Mouse (Mus musculus) liver, adult 2 months (tissue): ENCODE measurements at regions not wholly inside any gene's neighbourhood (a gene's known extent, or its start where the extent isn't known, plus 50 kb on each side); places are given as distances from the start of the nearest gene placed in this dataset.

Experiments
- CTCF ChIP-seq: fragments of 200-500 bp; IDR thresholded peaks from 2 replicates; pipeline ENCODE4 v1.5.1; 2011; ENCODE audit warnings: low read depth, low read length, control low read depth
- POLR2A ChIP-seq: fragments of 200-500 bp; IDR thresholded peaks from 2 replicates; pipeline ENCODE4 v1.6.1; 2011; ENCODE audit warnings: low read length, control low read depth; ENCODE audit not compliant: insufficient read depth; ENCODE audit errors: extremely low read depth

DNA sequence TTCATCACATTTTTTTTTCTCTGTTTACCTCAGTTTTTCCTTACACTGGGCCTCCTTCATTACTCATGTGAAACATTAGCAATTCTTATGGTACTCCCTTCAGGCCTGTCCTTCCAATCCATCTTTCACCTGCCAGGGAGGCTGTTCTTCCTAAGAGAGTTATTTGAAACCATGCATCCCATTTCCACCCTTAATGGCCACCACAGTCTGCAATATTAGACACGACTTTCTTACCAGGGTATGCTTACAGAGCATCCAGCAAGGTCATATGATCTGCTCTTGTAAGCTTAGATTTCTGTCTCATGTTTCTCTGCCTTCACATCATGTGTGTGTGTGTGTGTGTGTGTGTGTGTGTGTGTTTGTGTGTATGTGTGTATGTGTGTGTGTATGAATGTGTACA lies 739.7 kb upstream of the Frg1 start:
- TF ChIP-seq CTCF (no peak), POLR2A (no peak)
